Mouse (Mus musculus): ENCODE results near the gene Wipi1. TPM values are rescaled to one million over a fixed set of nuclear protein-coding genes. Genes with fewer than 3 reads are reported as not detected.

Gene Wipi1
- total RNA-seq, 1 experiment, result 6.6 TPM

GRCm38 (mm10) chr11:109545265-109545664, 66.5 kb downstream of the Wipi1 start:
- no peak for TF ChIP-seq CHD2 (IDR thresholded peaks at IDR 0.05; ENCODE audit: low read depth, low read length)
- TF ChIP-seq ZNF384 (IDR thresholded peaks at IDR 0.05; ENCODE audit: low read depth, low read length), result no peak
- no peak for TF ChIP-seq ZC3H11A (IDR thresholded peaks at IDR 0.05; ENCODE audit: borderline replicate concordance, low read depth, low read length)
- no peak for TF ChIP-seq MAFK (IDR thresholded peaks at IDR 0.05; ENCODE audit: insufficient read depth, low read depth, low read length)
- no peak for TF ChIP-seq HCFC1 (IDR thresholded peaks at IDR 0.05; ENCODE audit: borderline replicate concordance, insufficient read depth, low read length)
- H3K27ac ChIP-seq (ENCODE audit: insufficient read depth, low read depth, low read length, poor library complexity, severe bottlenecking), result no peak overlapping the region
- peaks cover 2 to 11% of the 10 kb centered on the region in 2 experiments; a peak in 2 of 4 replicates for H3K4me1 ChIP-seq (ENCODE audit: control insufficient read depth in 2 of 2, insufficient read depth in 2 of 2, low read length in 2 of 2, poor library complexity in 1 of 2)
- H3K9me3 ChIP-seq (ENCODE audit: control insufficient read depth, insufficient read depth, low read depth, low read length), result no peaks in the 10 kb centered on the region
- in situ Hi-C loops (cut with MboI; ENCODE audit: low sequenced_read_pairs in 2 of 2, unreplicated experiment in 2 of 2), result no loop called here
- no peak for DNase-seq (ENCODE audit: low read depth, low spot score)
- no peaks in the 10 kb centered on the region for H3K36me3 ChIP-seq (ENCODE audit: control insufficient read depth, insufficient read depth, low read length, poor library complexity, severe bottlenecking)
- no peak overlapping the region for H3K9ac ChIP-seq (ENCODE audit: insufficient read depth, low read depth, low read length, poor library complexity, severe bottlenecking)
- H3K4me3 ChIP-seq (ENCODE audit: insufficient read depth in 1 of 2, low read depth in 1 of 2, low read length in 2 of 2, poor library complexity in 1 of 2, severe bottlenecking in 1 of 2), result no peak overlapping the region

GRCm38 (mm10) chr11:109544432-109544831, 67.3 kb downstream of the Wipi1 start:
- TF ChIP-seq ZC3H11A (IDR thresholded peaks at IDR 0.05; ENCODE audit: borderline replicate concordance, low read depth, low read length), result no peak
- no peak for TF ChIP-seq HCFC1 (IDR thresholded peaks at IDR 0.05; ENCODE audit: borderline replicate concordance, insufficient read depth, low read length)
- no peak for TF ChIP-seq ZNF384 (IDR thresholded peaks at IDR 0.05; ENCODE audit: low read depth, low read length)
- TF ChIP-seq CHD2 (IDR thresholded peaks at IDR 0.05; ENCODE audit: low read depth, low read length), result no peak
- TF ChIP-seq MAFK (IDR thresholded peaks at IDR 0.05; ENCODE audit: insufficient read depth, low read depth, low read length), result no peak
- in situ Hi-C loops (cut with MboI; ENCODE audit: low sequenced_read_pairs in 2 of 2, unreplicated experiment in 2 of 2), result no loop called here
- Histone ChIP-seq H3K9ac (ENCODE audit: insufficient read depth, low read depth, low read length, poor library complexity, severe bottlenecking) (no peak overlapping the region), H3K4me3 (ENCODE audit: insufficient read depth in 1 of 2, low read depth in 1 of 2, low read length in 2 of 2, poor library complexity in 1 of 2, severe bottlenecking in 1 of 2) (no peak overlapping the region), H3K27ac (ENCODE audit: insufficient read depth, low read depth, low read length, poor library complexity, severe bottlenecking) (no peak overlapping the region), H3K4me1 (ENCODE audit: control insufficient read depth in 2 of 2, insufficient read depth in 2 of 2, low read length in 2 of 2, poor library complexity in 1 of 2) (peaks cover 2 to 11% of the 10 kb centered on the region in 2 experiments; a peak in 2 of 4 replicates), H3K36me3 (ENCODE audit: control insufficient read depth, insufficient read depth, low read length, poor library complexity, severe bottlenecking) (no peaks in the 10 kb centered on the region), H3K9me3 (ENCODE audit: control insufficient read depth, insufficient read depth, low read depth, low read length) (no peaks in the 10 kb centered on the region)
- no peak for DNase-seq (ENCODE audit: low read depth, low spot score)

GRCm38 (mm10) chr11:109543466-109543865, 68.3 kb downstream of the Wipi1 start:
- Histone ChIP-seq H3K9me3 (ENCODE audit: control insufficient read depth, insufficient read depth, low read depth, low read length) (no peaks in the 10 kb centered on the region), H3K4me1 (ENCODE audit: control insufficient read depth in 2 of 2, insufficient read depth in 2 of 2, low read length in 2 of 2, poor library complexity in 1 of 2) (peaks cover 2 to 11% of the 10 kb centered on the region in 2 experiments; a peak in 2 of 4 replicates), H3K36me3 (ENCODE audit: control insufficient read depth, insufficient read depth, low read length, poor library complexity, severe bottlenecking) (no peaks in the 10 kb centered on the region), H3K27ac (ENCODE audit: insufficient read depth, low read depth, low read length, poor library complexity, severe bottlenecking) (no peak overlapping the region), H3K4me3 (ENCODE audit: insufficient read depth in 1 of 2, low read depth in 1 of 2, low read length in 2 of 2, poor library complexity in 1 of 2, severe bottlenecking in 1 of 2) (no peak overlapping the region), H3K9ac (ENCODE audit: insufficient read depth, low read depth, low read length, poor library complexity, severe bottlenecking) (no peak overlapping the region)
- in situ Hi-C loops (cut with MboI; ENCODE audit: low sequenced_read_pairs in 2 of 2, unreplicated experiment in 2 of 2), result no loop called here
- no peak for TF ChIP-seq MAFK (IDR thresholded peaks at IDR 0.05; ENCODE audit: insufficient read depth, low read depth, low read length)
- TF ChIP-seq ZC3H11A (IDR thresholded peaks at IDR 0.05; ENCODE audit: borderline replicate concordance, low read depth, low read length), result no peak
- TF ChIP-seq CHD2 (IDR thresholded peaks at IDR 0.05; ENCODE audit: low read depth, low read length), result no peak
- no peak for TF ChIP-seq HCFC1 (IDR thresholded peaks at IDR 0.05; ENCODE audit: borderline replicate concordance, insufficient read depth, low read length)
- no peak for TF ChIP-seq ZNF384 (IDR thresholded peaks at IDR 0.05; ENCODE audit: low read depth, low read length)
- DNase-seq (ENCODE audit: low read depth, low spot score), result no peak

- H3K9me3 ChIP-seq (ENCODE audit: control insufficient read depth, insufficient read depth, low read depth, low read length), result no peaks in the 10 kb centered on the region
- no peak overlapping the region for H3K27ac ChIP-seq (ENCODE audit: insufficient read depth, low read depth, low read length, poor library complexity, severe bottlenecking)
Observed at GRCm38 (mm10) chr11:109539290-109539689, 72.5 kb downstream of the Wipi1 start.

More at GRCm38 (mm10) chr11:109539290-109539689, 72.5 kb downstream of the Wipi1 start:
- in situ Hi-C loops (cut with MboI; ENCODE audit: low sequenced_read_pairs in 2 of 2, unreplicated experiment in 2 of 2), result no loop called here
- Histone ChIP-seq H3K4me3 (ENCODE audit: insufficient read depth in 1 of 2, low read depth in 1 of 2, low read length in 2 of 2, poor library complexity in 1 of 2, severe bottlenecking in 1 of 2) (no peak overlapping the region), H3K9ac (ENCODE audit: insufficient read depth, low read depth, low read length, poor library complexity, severe bottlenecking) (no peak overlapping the region), H3K4me1 (ENCODE audit: control insufficient read depth in 2 of 2, insufficient read depth in 2 of 2, low read length in 2 of 2, poor library complexity in 1 of 2) (no peaks in the 10 kb centered on the region; a peak in 1 of 4 replicates), H3K36me3 (ENCODE audit: control insufficient read depth, insufficient read depth, low read length, poor library complexity, severe bottlenecking) (no peaks in the 10 kb centered on the region)
- no peak for DNase-seq (ENCODE audit: low read depth, low spot score)
- no peak for TF ChIP-seq HCFC1 (IDR thresholded peaks at IDR 0.05; ENCODE audit: borderline replicate concordance, insufficient read depth, low read length)
- no peak for TF ChIP-seq MAFK (IDR thresholded peaks at IDR 0.05; ENCODE audit: insufficient read depth, low read depth, low read length)
- TF ChIP-seq ZNF384 (IDR thresholded peaks at IDR 0.05; ENCODE audit: low read depth, low read length), result no peak
- TF ChIP-seq CHD2 (IDR thresholded peaks at IDR 0.05; ENCODE audit: low read depth, low read length), result no peak
- no peak for TF ChIP-seq ZC3H11A (IDR thresholded peaks at IDR 0.05; ENCODE audit: borderline replicate concordance, low read depth, low read length)
